Mouse (Mus musculus): ENCODE measurements at regions not wholly inside any gene's neighbourhood (a gene's known extent, or its start where the extent isn't known, plus 50 kb on each side); places are given as distances from the start of the nearest gene placed in this dataset.
A peak's percentile ranks its signal among the peaks of the same experiment; 100 is the strongest.

GRCm38 (mm10) chr8:91901525-91902281, 99.8 kb upstream of the Irx3 start:
- 63% methylated on average over 10 of the region's 10 CpGs for WGBS (ENCODE audit: insufficient replicate concordance)
- Histone ChIP-seq H3K36me3 (replicated peaks) (no peaks in the 10 kb centered on the region), H3K9ac (no peak overlapping the region), H3K27me3 (peaks cover 8% of the 10 kb centered on the region), H3K4me1 (replicated peaks) (no peaks in the 10 kb centered on the region), H3K4me3 (replicated peaks) (no peak overlapping the region), H3K27ac (replicated peaks) (no peak overlapping the region), H3K9me3 (replicated peaks) (no peaks in the 10 kb centered on the region), H3K4me2 (no peak overlapping the region)
- ATAC-seq (ENCODE audit: insufficient read depth) = no peak

GRCm38 (mm10) chr8:91899747-91900146, 97.9 kb upstream of the Irx3 start:
- Histone ChIP-seq H3K4me2 (no peak overlapping the region), H3K9me3 (replicated peaks) (no peaks in the 10 kb centered on the region), H3K27me3 (peaks cover 8% of the 10 kb centered on the region), H3K4me1 (replicated peaks) (no peaks in the 10 kb centered on the region), H3K9ac (no peak overlapping the region), H3K4me3 (replicated peaks) (no peak overlapping the region), H3K27ac (replicated peaks) (no peak overlapping the region), H3K36me3 (replicated peaks) (no peaks in the 10 kb centered on the region)
- WGBS (ENCODE audit: insufficient replicate concordance) = 67% methylated on average over 7 of the region's 7 CpGs
- ATAC-seq (ENCODE audit: insufficient read depth) = no peak

DNA sequence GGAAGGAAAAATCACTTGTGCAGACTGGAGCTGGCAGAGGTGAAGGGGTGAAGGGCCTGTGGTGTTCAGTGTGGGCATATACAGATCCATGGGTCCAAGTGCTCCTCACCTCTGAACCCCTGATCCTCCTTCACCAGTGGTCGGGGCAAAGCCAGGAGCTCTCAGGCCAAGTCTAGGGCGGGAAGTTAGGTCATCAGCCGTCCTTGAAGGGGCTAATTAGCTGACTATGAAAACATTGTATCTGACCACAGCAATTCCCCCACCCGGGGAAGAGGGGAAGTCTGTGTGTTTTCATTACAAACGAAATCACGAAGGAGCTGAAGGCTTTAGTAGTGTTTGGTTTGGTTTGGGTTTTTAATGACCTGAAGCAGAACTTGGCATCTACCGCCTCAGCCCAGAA, 95.5 kb upstream of the Irx3 start:
- Histone ChIP-seq H3K27ac (replicated peaks) (no peak overlapping the region), H3K27me3 (peaks cover 14% of the 10 kb centered on the region), H3K4me2 (no peak overlapping the region), H3K4me1 (replicated peaks) (no peaks in the 10 kb centered on the region), H3K9me3 (replicated peaks) (no peaks in the 10 kb centered on the region), H3K4me3 (replicated peaks) (no peak overlapping the region), H3K9ac (no peak overlapping the region), H3K36me3 (replicated peaks) (no peaks in the 10 kb centered on the region)
- ATAC-seq (ENCODE audit: insufficient read depth) = no peak
- WGBS (ENCODE audit: insufficient replicate concordance) = 27% methylated on average over 7 of the region's 7 CpGs

DNA sequence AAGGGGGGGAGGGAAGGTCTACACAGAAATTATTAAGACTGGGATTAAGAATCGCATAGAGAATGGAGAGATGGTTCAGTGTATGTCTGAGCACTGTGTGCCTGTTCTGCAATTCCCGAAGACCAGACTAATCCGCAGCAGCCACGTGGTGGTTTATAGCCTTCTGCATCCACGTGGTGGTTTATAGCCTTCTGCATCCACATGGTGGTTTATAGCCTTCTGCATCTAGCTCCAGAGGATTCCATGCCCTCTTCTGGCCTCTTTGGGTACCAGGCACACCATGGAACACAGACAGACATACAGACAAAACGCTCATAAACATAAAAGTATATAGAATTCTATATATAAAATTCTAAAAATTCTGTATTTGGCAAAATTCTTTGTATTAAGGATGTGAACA, 94.1 kb upstream of the Irx3 start:
- 49% methylated on average over 6 of the region's 6 CpGs for WGBS (ENCODE audit: insufficient replicate concordance)
- no peaks in the 10 kb centered on the region for H3K4me1 ChIP-seq (replicated peaks)
- no peak for ATAC-seq (ENCODE audit: insufficient read depth)
- no peak overlapping the region for H3K4me3 ChIP-seq (replicated peaks)
- H3K27me3 ChIP-seq = peaks cover 14% of the 10 kb centered on the region
- no peaks in the 10 kb centered on the region for H3K9me3 ChIP-seq (replicated peaks)
- H3K36me3 ChIP-seq (replicated peaks) = no peaks in the 10 kb centered on the region
- no peak overlapping the region for H3K4me2 ChIP-seq
- no peak overlapping the region for H3K27ac ChIP-seq (replicated peaks)
- H3K9ac ChIP-seq = no peak overlapping the region

GRCm38 (mm10) chr8:91884862-91885261, 83.0 kb upstream of the Irx3 start:
- no peak for ATAC-seq (ENCODE audit: insufficient read depth)
- Histone ChIP-seq H3K4me3 (replicated peaks) (no peak overlapping the region), H3K9me3 (replicated peaks) (no peaks in the 10 kb centered on the region), H3K36me3 (replicated peaks) (no peaks in the 10 kb centered on the region), H3K27ac (replicated peaks) (no peak overlapping the region), H3K9ac (no peak overlapping the region), H3K27me3 (0 out of 2 replicates have a peak, but pooled peaks cover 6% of the 10 kb centered on the region), H3K4me1 (replicated peaks) (no peaks in the 10 kb centered on the region; the same call in 1 of the 2 replicates), H3K4me2 (no peak overlapping the region)
- WGBS (ENCODE audit: insufficient replicate concordance) = 61% methylated on average over 2 of the region's 2 CpGs

DNA sequence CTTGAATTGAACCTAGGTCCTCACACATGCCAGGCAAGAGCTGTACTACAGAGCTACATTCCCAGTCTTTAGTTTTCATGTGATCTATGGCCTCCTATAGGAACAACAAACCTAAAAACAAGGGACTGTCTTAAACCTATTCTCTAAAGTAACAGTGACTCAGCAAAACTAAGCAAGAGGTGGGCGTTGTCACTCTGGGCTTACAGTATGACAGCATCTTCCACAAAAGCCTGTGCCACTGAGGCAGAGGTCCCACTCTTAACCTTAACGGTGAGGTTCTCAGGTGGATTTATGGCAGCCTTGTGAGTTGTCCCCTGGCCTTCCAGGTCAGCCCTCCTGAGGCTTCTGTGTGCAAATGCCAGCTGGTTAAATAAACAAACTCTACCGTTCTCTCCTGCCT, 82.5 kb upstream of the Irx3 start:
- H3K4me1 ChIP-seq (replicated peaks) = no peaks in the 10 kb centered on the region; the same call in 1 of the 2 replicates

DNA sequence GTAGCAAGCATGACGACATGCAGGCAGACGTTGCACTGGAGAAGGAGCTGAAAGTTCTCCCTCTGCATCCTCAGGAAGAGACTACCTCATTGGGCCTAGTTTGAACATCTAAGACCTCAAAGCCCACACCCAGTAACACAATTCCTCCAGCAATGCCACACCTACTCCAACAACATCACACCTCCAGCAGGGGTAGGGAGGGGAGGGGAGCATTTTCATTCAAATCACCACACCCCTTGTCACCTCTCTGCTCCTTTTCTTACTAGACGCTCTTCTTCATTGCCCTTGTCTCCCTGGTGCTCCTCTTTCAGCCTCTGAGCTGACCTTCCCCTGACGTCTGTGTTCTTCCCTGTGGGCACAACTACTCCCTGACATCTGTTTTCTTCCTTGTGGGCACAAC, 81.1 kb upstream of the Irx3 start:
- Histone ChIP-seq H3K9ac (no peak overlapping the region), H3K27me3 (0 out of 2 replicates have a peak, but pooled peaks cover 7% of the 10 kb centered on the region), H3K36me3 (replicated peaks) (no peaks in the 10 kb centered on the region), H3K4me1 (replicated peaks) (no peaks in the 10 kb centered on the region; the same call in 1 of the 2 replicates), H3K9me3 (replicated peaks) (no peaks in the 10 kb centered on the region), H3K4me2 (no peak overlapping the region), H3K27ac (replicated peaks) (no peak overlapping the region), H3K4me3 (replicated peaks) (no peak overlapping the region)
- ATAC-seq (ENCODE audit: insufficient read depth) = no peak
- 67% methylated on average over 4 of the region's 4 CpGs for WGBS (ENCODE audit: insufficient replicate concordance)

More for the DNA sequence above, 82.5 kb upstream of the Irx3 start:
- 39% methylated on average over 3 of the region's 3 CpGs for WGBS (ENCODE audit: insufficient replicate concordance)
- H3K9ac ChIP-seq = no peak overlapping the region
- H3K4me2 ChIP-seq = no peak overlapping the region
- H3K27ac ChIP-seq (replicated peaks) = no peak overlapping the region
- H3K4me3 ChIP-seq (replicated peaks) = no peak overlapping the region
- 0 out of 2 replicates have a peak, but pooled peaks cover 7% of the 10 kb centered on the region for H3K27me3 ChIP-seq
- no peaks in the 10 kb centered on the region for H3K36me3 ChIP-seq (replicated peaks)
- no peak for ATAC-seq (ENCODE audit: insufficient read depth)
- no peaks in the 10 kb centered on the region for H3K9me3 ChIP-seq (replicated peaks)

GRCm38 (mm10) chr8:91878886-91879285, 77.0 kb upstream of the Irx3 start:
- Histone ChIP-seq H3K9me3 (replicated peaks) (no peaks in the 10 kb centered on the region), H3K27me3 (0 out of 2 replicates have a peak, but pooled peaks cover 7% of the 10 kb centered on the region), H3K9ac (no peak overlapping the region), H3K4me1 (replicated peaks) (no peaks in the 10 kb centered on the region), H3K4me2 (no peak overlapping the region), H3K27ac (replicated peaks) (no peak overlapping the region), H3K4me3 (replicated peaks) (no peak overlapping the region), H3K36me3 (replicated peaks) (no peaks in the 10 kb centered on the region)
- WGBS (ENCODE audit: insufficient replicate concordance) = 48% methylated on average over 5 of the region's 5 CpGs
- ATAC-seq (ENCODE audit: insufficient read depth) = no peak

DNA sequence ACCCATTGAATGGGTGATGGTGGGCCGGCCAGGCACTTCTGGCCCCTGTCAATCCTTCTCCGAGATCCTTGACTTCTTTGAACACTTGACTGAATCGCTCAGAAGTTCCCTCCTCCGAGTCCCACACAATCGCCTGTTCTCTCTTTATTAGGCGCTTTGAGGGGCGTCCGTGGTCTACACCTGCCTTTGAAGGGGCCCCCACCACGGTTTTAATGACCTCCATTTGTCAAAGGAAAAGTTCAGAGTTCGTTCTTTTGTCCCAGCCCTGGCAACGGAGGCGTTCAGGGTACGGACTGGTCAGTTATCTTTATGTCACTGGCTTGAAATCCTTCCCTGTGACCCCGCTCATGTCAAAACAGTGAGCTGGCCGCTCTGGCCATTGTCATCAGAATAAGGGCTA, 74.3 kb upstream of the Irx3 start:
- peaks cover 20% of the 10 kb centered on the region for H3K4me1 ChIP-seq (replicated peaks)
- H3K4me3 ChIP-seq (replicated peaks) = no peak overlapping the region
- no peak overlapping the region for H3K4me2 ChIP-seq
- H3K27me3 ChIP-seq = 0 out of 2 replicates have a peak, but pooled peaks cover 7% of the 10 kb centered on the region
- no peaks in the 10 kb centered on the region for H3K9me3 ChIP-seq (replicated peaks)
- WGBS (ENCODE audit: insufficient replicate concordance) = 34% methylated on average over 15 of the region's 15 CpGs
- H3K36me3 ChIP-seq (replicated peaks) = no peaks in the 10 kb centered on the region
- no peak for ATAC-seq (ENCODE audit: insufficient read depth)
- no peak overlapping the region for H3K27ac ChIP-seq (replicated peaks)
- H3K9ac ChIP-seq = no peak overlapping the region

DNA sequence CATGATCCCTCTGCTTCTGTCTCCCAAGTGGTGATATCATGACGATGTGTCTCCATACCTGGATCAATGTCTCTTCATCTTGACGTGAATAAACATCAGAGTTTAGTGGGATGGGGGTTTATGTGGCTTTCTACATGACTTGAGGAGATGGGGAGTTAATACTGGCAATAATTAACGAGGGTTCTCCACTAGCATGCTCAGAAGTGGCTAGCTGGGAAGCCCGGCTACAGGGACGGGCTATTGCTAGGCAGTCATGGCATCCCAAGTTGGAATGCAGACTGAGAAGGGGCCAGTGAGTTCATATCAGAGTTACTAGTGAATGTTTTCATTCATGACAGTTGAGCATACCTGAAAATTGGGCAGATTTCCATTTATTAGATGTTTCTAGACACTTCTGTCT, 71.4 kb upstream of the Irx3 start:
- Histone ChIP-seq H3K4me3 (replicated peaks) (no peak overlapping the region), H3K27me3 (no peaks in the 10 kb centered on the region), H3K27ac (replicated peaks) (peak overlapping the region; percentile 67), H3K9ac (no peak overlapping the region), H3K4me1 (replicated peaks) (peaks cover 20% of the 10 kb centered on the region), H3K9me3 (replicated peaks) (no peaks in the 10 kb centered on the region), H3K36me3 (replicated peaks) (no peaks in the 10 kb centered on the region), H3K4me2 (peak overlapping the region; percentile 60)
- WGBS (ENCODE audit: insufficient replicate concordance) = 49% methylated on average over 5 of the region's 5 CpGs
- no peak for ATAC-seq (ENCODE audit: insufficient read depth)

GRCm38 (mm10) chr8:91872278-91873115, 70.6 kb upstream of the Irx3 start:
- 10% methylated on average over 29 of the region's 29 CpGs for WGBS (ENCODE audit: insufficient replicate concordance)
- 0 out of 2 replicates have a peak overlapping the region, but pooled peaks have one; percentile 18 for H3K9ac ChIP-seq

More at GRCm38 (mm10) chr8:91872278-91873115, 70.6 kb upstream of the Irx3 start:
- Histone ChIP-seq H3K27me3 (no peaks in the 10 kb centered on the region), H3K27ac (replicated peaks) (peak overlapping the region; percentile 67), H3K9me3 (replicated peaks) (no peaks in the 10 kb centered on the region), H3K4me1 (replicated peaks) (peaks cover 20% of the 10 kb centered on the region), H3K4me3 (replicated peaks) (peak overlapping the region; percentile 24), H3K36me3 (replicated peaks) (no peaks in the 10 kb centered on the region), H3K4me2 (peak overlapping the region; percentile 60)
- peak; percentile 93 for ATAC-seq (ENCODE audit: insufficient read depth)

Measured in liver, embryonic 15.5 days (tissue).